Mouse (Mus musculus) frontal cortex, postnatal 36 days (tissue): ENCODE results near the gene Gm20388.
A peak's percentile ranks its signal among the peaks of the same experiment; 100 is the strongest.

Experiments used
- DNase-seq, 2 experiments: peaks; one replicate each; pipeline ENCODE4 v3.0.0; 2022; ENCODE audit warnings: low spot score in 2 of 2

The Gm20388 gene

DNA sequence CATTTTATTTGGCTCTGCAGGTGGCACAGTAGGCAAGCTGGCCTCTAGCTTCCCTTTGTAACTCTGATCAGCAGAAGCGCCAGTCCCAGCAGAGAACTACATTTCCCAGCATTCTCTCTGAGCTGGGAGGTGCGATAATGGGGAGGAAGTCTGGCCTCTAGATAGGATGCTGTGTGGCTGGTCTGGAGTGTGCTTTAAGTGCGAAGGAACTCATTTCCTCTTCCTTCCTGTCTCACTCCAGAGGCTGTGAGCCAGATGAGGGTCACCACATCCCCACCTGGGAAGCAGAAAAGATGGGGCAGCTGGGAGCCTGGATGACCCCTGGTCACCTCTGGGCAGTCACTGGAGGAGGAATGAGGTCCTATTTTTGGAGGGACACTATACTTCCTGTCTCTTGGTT lies 1265.7 kb downstream of the Gm20388 start:
- no peak for DNase-seq

DNA sequence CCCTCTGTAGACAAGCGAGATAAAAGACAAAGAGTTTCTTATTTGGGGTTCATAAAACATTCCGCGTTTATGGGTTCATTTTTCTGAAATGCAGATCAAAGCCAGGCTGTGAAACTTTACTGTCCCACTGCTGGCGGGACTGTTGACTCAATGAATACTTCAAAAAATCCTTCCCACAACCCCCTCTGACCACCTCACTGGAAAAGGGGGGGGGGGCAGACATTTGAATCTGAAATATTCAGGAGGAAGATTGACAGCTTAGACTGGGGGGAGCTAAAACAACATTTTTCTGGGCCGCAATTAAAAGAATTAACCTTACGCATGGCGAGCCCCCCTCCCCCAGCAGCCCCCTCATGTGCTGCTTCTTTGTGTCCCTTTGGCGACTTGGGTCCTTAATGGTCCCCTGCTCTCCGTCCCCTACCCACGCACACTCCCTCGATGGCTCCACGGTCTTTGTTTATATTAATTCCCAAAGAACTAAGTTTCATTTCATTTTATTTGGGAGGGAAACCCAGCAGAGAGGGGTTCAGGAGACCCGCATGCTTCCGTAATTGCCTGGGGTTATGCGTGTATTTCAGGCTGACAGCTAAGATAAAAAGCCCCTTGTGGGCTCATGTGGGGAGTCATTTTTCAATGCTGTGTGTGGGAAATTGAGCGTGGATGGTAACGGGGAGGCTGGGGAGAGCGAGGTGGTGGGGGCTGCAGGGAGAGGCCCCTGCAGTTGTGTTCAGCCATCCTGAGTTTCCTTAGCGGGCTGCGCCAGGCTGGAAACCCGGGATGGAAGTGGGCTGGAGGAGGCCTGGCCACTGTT lies 1270.0 kb downstream of the Gm20388 start:
- no peak for DNase-seq

DNA sequence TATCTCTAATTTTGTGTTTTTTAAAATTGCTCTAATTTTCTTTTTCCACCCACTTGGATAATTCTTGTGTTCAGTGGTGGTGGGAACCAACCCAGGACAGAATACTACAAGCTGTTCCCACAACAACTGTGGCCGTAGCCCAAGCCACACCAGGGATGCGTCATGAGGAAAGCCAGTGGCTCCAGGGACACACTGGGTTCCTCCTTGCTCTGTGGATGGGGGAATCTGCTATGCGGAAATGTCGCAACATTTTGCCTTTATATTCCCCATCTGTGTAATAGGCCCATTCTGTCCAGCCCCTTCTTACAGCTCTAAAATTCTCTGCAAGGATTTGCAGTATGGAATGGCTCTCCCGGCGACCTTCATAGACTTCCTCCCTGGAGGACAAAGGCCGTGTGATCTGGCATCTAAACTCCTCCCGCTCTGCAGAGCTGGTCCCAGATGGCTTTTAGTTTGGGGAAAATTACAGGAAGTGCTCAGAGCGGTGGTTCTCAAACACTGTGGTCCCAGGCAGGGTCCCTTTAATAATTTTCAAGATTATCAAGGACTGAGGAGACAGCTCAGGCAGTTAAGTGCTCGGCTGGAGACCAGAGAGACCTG lies 1270.7 kb downstream of the Gm20388 start:
- DNase-seq = no peak

DNA sequence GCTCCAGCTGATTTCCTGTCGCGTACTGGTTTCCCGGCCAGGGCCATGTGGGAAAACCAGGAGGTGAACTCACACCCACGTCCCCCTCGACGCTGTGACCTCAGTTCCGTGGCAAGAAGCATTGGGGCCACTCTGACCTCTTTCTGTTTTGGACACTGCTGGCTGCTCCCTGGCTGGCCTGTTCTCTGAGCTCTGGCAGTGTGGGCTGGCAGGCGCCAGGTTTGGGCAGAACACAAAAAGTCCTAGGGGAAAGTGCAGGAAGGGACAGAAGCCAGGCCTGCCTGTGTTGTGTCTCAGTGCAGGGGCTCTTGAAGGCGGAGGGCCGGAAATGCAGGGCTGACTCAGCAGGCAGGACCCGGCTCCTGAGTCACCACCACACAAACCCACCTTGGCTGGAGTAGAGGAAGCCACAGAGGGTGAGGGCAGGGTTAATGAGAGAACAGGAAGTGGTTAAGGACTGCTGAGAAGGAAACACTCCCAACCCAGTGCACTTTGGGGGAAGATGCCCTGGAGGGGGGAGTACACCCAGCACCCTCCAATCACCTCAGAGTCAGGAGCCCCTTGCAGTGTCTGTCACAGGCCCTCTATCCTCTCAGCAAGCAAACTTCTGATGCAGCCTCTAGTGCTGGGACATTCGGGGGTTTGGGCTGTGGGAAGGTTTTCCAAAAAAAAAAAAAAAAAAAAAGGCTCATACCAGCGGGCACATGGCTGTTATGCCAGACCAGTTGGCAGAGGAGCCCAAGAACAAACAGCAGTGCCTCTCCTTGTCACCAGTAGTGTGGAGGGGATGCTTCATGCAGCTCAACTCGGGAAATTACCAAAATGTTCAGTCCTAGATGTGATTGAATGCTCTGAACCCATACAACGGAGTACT lies 1277.1 kb downstream of the Gm20388 start:
- DNase-seq = no peak

DNA sequence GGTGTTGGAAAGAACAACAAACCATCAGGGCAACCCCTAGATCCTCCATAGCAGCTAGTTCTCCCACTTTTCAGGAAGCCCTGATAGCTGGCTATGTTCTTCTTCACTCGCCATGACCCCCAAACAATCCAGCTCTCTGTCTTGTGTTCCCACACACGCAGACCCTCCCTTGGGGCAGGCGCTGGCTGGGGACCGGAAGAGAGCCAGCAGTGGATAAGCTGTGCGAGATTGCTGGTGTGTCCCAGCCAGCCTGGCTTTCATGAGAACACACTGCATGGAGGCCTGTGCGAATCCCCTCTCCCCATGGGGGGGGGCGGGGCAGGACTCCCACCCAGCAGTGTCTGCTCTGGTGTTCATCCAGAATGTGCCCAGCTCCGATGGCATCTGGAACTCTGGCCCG lies 1278.4 kb downstream of the Gm20388 start:
- DNase-seq = no peak

DNA sequence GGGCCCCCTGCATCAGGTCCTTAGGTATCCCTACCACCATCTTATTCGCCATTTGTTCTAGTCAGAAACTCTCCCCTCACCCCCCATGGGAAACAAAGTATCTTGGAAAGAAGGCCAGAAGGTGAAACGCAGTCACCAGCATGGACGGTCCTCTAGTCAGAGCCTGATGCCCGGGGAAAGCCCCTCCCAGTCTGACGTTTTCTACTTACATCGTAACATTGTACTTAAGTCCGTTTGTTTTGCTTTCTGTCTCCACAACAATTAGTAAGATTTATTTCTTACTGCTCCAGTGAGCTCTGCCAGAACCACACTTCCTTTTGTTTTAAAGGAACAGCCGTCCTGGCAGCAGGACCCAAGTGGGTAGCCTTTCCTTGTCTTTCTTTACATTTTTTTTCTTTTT lies 1281.8 kb downstream of the Gm20388 start:
- DNase-seq = no peak

DNA sequence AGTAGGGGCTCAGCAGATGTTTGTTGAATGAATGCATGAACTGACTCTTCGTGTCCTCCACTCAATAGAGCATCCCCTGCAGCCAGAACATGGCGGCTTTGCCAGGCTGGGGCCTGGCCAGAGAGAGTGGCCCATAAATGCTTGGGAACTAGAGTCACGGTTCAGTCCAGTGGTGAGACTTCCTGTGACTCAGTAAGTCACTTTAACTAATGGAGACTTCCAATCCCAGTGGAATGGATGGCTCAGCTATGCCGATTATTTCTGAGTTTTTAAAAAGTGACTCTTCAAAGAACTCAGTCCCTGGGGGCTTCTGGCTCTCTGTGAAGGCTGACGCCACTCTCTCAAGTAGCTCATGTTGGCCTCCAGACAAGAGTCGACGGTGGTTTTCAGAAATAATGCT lies 1285.3 kb downstream of the Gm20388 start:
- DNase-seq = no peak

DNA sequence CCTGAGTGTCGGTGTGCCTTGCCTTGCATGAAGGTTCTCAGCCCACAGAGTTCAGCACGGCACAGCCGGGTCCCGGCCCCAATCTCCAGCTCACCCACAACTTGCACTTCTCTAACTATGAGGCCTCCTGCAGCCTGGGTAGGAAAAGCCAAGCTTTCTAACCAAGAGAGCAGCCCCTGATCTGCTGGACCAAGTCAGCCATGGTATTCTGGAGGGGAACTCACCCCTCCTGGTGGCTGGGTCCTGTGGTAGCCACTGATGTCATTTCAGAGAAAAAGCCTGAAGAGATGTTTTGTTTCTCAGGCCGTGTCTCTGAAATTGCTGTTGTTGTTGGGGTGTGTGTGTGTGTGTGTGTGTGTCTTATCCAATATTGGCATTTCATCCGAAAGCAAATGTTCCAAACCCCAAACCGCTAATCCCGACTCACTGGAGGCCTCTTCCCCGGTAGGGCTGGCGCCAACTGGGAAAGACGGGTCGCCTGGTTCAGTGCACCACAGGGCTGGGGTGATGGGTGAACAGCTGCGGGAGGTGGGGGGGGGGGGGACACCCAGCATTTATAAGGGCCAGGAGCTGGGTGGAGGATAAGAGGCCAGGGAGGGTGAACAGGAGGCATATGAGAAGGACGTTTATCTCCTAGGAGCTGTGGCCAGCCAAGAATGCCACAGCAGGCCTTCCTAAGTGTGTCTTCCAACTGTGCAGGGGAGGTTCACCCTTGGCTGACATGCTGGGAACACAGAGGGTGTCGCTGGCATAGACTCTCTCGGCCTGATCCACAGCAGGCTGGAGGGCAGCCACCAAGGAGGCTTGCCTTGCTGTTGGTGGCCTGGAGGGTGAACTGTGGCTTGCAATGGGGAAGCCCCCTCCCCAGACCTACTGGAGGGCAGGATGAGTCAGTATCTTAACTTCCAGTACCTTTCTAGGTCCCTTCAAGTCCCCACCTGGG lies 1286.4 kb downstream of the Gm20388 start:
- DNase-seq = no peak

DNA sequence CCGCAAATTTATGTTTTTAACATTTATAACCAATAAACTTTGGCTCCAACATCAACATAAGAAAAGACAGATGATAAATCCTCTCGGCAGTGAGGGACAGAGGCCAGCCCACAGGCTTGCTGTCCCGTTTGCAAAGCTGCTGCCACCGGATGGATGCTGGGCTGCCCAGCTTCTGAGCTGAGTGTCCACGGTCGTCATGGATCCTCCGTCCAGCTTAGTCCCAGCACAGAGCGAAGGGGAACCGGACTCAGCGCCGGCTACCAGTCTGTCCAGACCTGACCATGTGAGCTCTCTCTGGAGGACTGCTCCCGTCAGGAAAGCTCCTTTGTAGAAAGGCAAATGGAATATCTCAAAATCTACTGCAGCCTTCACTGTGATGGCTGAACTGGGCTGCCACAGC lies 1289.4 kb downstream of the Gm20388 start:
- DNase-seq = no peak

DNA sequence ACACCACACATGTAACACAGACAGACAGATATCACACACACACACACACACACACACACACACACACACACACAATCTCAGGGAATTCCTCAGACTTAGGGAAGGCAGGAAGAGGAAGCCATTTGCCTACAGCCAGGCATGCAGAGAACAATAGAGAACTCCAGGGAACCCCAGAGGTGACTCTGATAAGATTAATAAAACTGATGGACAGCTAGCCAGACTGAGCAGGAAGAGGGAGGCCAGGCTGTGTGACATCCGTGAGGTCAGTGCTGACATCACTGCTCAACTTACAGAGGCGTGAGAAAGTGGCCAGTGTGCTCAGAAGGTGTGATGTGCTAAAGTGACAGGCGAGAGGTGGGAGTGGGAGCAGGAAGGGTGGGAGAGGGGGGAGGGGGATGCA lies 1290.3 kb downstream of the Gm20388 start:
- no peak for DNase-seq

DNA sequence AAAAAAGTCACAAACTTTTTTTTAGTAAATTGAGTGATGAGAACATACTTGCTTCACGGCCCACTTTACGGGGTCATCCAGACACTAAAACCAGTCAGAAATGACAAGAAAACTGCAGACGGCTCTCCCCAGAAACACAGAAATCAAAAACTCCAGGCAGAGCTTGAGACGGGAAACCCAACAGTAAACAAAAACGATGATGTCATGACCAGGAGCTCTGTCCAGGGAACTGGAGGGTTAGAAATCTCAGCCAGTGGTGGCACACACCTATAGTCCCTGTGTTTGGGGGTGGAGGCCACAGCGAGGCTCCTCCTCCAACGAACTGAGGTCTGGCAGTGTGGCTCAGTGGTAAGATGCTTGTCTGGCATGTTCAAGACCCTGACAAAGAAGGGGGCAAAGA lies 1291.0 kb downstream of the Gm20388 start:
- DNase-seq = no peak

DNA sequence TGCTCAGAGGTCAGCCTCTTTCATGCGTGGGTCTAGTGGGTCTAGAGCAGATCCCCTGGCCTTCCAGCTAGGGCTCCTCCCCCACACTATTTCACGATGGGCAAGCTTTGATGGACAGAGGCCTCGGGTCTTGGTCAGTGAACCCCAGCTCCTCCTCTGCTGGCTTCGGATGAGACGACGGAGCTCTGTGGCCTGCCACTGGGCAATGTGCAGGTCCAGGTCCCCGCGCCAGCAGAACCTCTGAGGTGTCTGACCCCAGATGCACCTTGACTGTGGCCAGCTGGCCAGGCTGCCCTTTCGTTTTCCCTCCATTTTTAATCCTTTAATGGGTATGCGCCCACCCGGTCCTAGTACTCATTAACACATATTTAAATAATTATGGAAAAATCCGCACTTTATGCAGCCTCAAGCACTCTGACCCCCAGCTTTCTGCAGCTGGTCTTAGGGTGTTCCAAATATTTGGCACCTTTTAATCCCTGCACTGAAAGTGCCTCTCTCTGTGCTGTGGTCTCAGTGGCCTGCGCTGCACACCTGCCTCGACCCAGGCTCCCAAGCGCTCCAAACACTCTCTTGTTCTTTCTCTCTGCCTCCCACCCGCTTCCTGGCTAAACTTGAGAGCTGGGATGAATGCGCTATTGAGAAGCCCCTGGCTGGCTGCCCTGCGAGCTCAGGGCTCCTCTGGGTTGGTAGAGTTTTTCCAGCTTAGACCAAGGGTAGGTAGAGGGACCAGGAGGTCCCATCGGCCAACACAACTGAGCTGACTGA lies 1293.2 kb downstream of the Gm20388 start:
- peak; percentile 32 to 49 for DNase-seq

DNA sequence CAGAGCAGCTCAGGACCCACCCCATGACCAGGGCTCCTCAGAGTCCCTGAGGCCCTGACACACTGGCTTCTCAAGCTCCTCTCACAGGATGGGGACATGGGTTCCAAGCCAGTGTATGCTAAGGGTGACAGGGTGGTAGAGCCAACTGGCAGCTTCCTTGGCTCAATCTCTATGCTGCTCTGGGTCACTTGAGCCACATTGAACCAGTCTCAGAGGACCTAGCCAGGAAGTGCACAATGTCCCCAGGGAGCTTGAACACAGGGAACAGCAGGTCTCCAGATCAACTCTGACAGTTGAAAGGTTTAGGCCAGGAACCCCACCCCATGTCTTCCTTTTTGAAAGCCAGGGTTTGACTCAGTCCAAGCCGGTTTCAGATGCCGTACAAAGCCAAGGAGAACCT lies 1296.5 kb downstream of the Gm20388 start:
- DNase-seq = no peak

DNA sequence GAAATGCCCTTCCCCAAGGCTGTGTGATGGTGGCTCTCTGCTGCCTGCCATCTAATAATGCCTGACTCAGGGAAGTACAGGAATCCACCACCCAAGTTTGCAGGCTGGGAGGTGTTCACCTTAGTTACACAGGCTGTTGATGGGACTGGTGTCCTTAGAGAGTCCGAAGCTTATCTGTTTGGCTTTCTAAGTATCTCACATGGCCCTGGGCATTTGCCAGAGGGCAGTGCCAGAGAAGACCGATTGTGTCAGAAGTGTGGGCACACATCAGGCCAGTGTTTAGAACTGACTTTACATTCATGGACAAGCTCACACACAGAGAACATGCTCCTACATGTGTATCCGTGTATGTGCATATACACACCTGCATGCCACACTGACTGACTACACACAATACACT lies 1300.0 kb downstream of the Gm20388 start:
- no peak for DNase-seq

DNA sequence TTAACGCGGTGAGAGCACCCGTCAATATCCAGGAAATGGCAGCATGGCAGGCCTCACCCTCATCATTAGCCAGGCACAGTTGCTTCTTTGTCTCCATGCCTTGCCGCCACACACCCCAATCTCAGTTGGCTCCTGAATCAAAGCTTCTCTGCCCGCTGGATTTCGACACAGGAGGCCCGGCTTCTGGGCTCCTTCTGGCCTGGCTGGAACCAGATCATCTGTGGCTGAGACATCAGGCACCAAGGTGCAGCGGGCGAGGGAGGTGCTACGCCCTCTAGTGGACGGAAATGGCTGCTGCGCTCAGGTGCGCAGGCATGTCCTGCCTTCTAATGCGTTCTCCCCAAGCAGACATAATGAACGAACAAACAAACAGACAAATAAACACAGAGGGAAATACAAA lies 1302.6 kb downstream of the Gm20388 start:
- DNase-seq = no peak

DNA sequence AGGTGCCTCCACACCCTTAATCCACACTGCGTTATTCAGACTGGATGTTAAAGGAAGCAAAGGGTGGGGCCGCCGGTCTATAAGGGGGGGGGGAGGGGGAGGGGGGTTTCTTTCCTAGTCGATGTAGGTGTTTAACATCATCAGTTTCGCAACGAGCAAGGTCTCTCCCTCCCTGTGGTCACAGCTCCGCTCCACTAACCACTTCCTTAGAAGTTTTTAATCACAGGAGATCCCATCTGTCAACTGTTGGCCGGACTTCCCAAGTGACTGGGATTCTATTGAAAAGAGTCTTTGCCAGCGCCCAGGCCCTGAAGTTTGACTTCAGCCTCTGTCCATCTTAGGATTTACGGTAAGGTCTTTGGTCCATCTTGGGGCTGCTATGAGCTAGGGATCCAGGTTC lies 1303.0 kb downstream of the Gm20388 start:
- DNase-seq = no peak

DNA sequence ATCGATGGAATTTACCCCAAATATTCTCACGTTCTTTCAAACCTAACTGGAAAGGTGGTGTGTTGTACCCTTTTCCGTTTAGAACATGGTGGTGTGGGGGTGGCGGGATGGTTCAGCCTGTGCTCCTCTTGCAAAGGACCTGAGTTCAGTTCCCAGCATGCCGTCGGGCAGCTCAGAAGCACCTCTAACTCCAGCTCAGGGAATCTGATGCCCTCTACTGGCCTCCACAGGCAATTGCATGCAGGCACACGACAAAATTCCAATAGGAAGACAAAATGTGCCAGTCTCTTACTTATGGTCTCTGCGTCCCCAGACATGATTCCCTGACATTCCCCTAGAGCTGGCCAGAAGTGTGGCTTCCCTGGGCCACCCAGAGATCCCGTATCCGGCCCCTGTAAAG lies 1304.3 kb downstream of the Gm20388 start:
- DNase-seq = no peak

DNA sequence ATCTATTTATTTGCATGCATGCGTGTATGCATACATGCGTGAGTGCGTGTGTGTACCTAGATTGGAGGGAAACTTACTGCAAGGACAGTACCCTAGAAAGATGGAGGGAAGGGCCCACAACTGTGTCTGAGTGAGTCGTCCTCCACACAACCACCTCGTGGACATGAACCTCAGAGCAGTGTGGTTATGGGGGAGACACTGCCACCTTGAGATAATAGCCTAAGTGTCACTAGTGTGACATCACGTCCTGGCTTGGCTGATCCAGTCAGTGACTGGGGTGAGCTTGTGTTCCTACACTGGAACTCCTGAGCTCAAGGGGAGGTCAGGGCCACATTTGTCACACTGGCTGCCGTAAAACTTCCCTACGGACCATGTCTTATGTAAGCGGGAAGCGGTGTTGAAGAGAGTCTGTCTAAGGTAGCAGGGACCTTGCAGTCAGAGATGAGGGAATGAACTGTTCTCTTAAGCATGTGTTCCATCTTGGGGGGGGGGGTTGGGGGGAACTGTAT lies 1305.9 kb downstream of the Gm20388 start:
- DNase-seq = no peak

DNA sequence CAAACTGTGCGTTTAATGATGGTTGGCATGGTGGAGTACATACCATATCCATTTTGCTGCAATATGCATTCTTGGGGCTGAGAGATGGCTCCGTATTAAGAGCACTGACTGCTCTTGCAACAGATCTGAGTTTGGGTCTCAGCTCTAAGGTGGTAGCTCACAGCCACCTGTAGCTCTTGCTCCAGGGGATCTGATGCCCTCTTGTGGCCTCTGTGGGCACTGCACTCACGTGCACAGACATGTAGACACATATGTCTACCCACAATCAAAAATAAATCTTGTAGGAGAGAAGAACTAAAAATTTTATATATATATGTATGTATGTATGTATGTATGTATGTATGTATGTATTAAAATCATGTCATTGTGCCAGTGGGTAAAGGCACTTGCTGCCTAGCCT lies 1307.8 kb downstream of the Gm20388 start:
- DNase-seq = no peak

DNA sequence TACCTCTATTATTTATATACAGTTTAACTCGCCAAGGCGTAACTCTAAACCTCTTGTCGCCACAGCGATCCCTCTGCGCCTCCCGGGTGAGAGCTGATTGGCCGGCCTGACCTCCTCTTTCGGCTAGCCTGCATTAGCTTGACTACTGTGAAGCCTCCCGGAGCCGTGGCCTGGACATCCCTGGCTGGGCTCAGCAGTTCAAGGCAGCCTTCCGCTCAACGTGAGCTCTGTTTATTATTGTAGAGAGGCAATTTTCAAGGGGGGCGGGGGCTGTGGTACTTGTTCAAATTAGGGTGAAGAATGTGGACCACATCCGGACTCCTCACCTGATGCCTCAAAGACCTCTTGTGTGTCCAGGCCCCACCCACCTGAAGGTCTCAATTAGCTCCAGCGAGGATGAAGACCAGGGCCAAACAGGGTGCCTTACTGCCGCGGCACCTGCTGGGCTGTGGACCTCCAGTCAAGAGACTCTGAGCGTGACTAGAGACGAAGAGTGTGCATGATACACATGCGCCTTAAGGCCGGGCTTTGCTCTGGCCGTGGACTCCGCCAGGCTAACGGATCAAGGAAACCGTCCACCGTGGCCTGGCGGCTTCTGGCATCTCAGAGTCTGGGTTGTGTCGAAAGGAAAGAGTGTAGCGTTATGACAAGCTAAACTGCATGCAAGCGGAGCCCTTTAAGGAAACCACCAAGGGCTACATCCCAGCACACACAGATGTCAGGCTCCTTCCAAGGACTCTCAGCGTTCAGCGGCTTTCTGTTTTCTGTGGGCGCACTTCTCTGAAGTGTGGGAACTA lies 1309.7 kb downstream of the Gm20388 start:
- no peak for DNase-seq
